Mouse (Mus musculus) liver, adult 2 months (tissue): ENCODE data around the gene Ltv1.

ENCODE experiments used
- CTCF ChIP-seq: fragments of 200-500 bp; IDR thresholded peaks from 2 replicates; pipeline ENCODE4 v1.5.1; 2011; ENCODE audit warnings: low read depth, low read length, control low read depth
- POLR2A ChIP-seq: fragments of 200-500 bp; IDR thresholded peaks from 2 replicates; pipeline ENCODE4 v1.6.1; 2011; ENCODE audit warnings: low read length, control low read depth; ENCODE audit not compliant: insufficient read depth; ENCODE audit errors: extremely low read depth

- TF ChIP-seq CTCF: no peak
- no peak for TF ChIP-seq POLR2A
Measured at GRCm38 (mm10) chr10:13135276-13135675, 57.7 kb downstream of the Ltv1 start.
